Mouse (Mus musculus) neural tube, embryonic 13.5 days (tissue): ENCODE results near the gene Pde10a. TPM values are rescaled to one million over a fixed set of nuclear protein-coding genes. Genes with fewer than 3 reads are reported as not detected.

Experiments used
- ATAC-seq: fragments of 200-750 bp; cut with Nextera tagmentation; 2 replicates; pipeline ENCODE4 v1.8.0; 2017; ENCODE audit warnings: low read depth, mild to moderate bottlenecking, moderate TSS enrichment, moderate library complexity
- H3K27ac ChIP-seq: fragments of 300-500 bp; sonication (generic); replicated peaks from 2 replicates; pipeline ENCODE4 v1.5.1; 2015; ENCODE audit warnings: moderate library complexity, mild to moderate bottlenecking, inconsistent platforms
- H3K27me3 ChIP-seq: fragments of 300-500 bp; sonication (generic); 2 replicates; pipeline ENCODE4 v1.6.1; 2015; ENCODE audit warnings: mild to moderate bottlenecking, inconsistent platforms
- H3K36me3 ChIP-seq: fragments of 300-500 bp; sonication (generic); 2 replicates; pipeline ENCODE4 v1.6.1; 2015; ENCODE audit warnings: mild to moderate bottlenecking, inconsistent platforms
- H3K4me1 ChIP-seq: fragments of 300-500 bp; sonication (generic); replicated peaks from 2 replicates; pipeline ENCODE4 v1.6.1; 2015; ENCODE audit warnings: inconsistent platforms
- H3K4me2 ChIP-seq: fragments of 300-500 bp; sonication (generic); 2 replicates; pipeline ENCODE4 v1.6.1; 2015; ENCODE audit warnings: inconsistent platforms, mild to moderate bottlenecking, moderate library complexity
- H3K4me3 ChIP-seq: fragments of 300-500 bp; sonication (generic); 2 replicates; pipeline ENCODE4 v1.5.1; 2015; ENCODE audit warnings: mild to moderate bottlenecking, inconsistent platforms
- H3K9ac ChIP-seq: fragments of 300-500 bp; sonication (generic); 2 replicates; pipeline ENCODE4 v1.6.1; 2015; ENCODE audit warnings: moderate library complexity, mild to moderate bottlenecking, inconsistent platforms
- H3K9me3 ChIP-seq: fragments of 300-500 bp; sonication (generic); 2 replicates; pipeline ENCODE4 v1.6.1; 2016; ENCODE audit warnings: inconsistent platforms
- WGBS: fragments of 180-500 bp; shearing (Covaris S2); methylation state at CpG from one replicate; pipeline ENCODE4 v1.1.7; 2015; 5-methylcytosine and 5-hydroxymethylcytosine counted together
- polyA plus RNA-seq: library from polyadenylated mRNA; unstranded; fragments of >200 nt; fragmentation: Nextera tagmentation; extraction: Ambion mirVana; gene quantifications from 2 replicates; pipeline ENCODE4 v1.2.1, GENCODE M21; 2015

The Pde10a gene
- 10.7 and 13.3 TPM in 2 replicates for polyA plus RNA-seq

- Histone ChIP-seq H3K27me3 (peaks cover 68% of the 10 kb centered on the region), H3K9me3 (no peaks in the 10 kb centered on the region), H3K4me3 (peak within 1 kb of the TSS; percentile 51), H3K9ac (peak within 1 kb of the TSS; percentile 76), H3K4me2 (peak within 1 kb of the TSS; percentile 87), H3K27ac (peak within 1 kb of the TSS; percentile 4; the same call in 1 of the 2 replicates), H3K4me1 (peaks cover 29% of the 10 kb centered on the region), H3K36me3 (no peaks in the 10 kb centered on the region)
- peak; percentile 21; the same call in 1 of the 2 replicates for ATAC-seq
- 3% methylated on average over 22 of the region's 22 CpGs for WGBS
Observed at GRCm38 (mm10) chr17:8525225-8525721, at the start of gene Pde10a. Gene Pde10a, plus strand, starts transcription at chr17:8525372.

- WGBS, result 86% methylated on average over 3 of the region's 3 CpGs
- no peak overlapping the region for H3K9ac ChIP-seq
- no peaks in the 10 kb centered on the region for H3K36me3 ChIP-seq
- no peak overlapping the region for H3K27ac ChIP-seq
- peaks cover 10% of the 10 kb centered on the region for H3K4me1 ChIP-seq
- H3K4me2 ChIP-seq, result no peak overlapping the region
- no peaks in the 10 kb centered on the region; the same call in 1 of the 2 replicates for H3K27me3 ChIP-seq
- no peaks in the 10 kb centered on the region for H3K9me3 ChIP-seq
- no peak overlapping the region for H3K4me3 ChIP-seq
- no peak for ATAC-seq
Observed at GRCm38 (mm10) chr17:8478554-8478953, 46.6 kb upstream of the Pde10a start.

- no peak overlapping the region for H3K9ac ChIP-seq
- no peaks in the 10 kb centered on the region for H3K36me3 ChIP-seq
- ATAC-seq, result no peak
- WGBS, result 62% methylated on average over 9 of the region's 9 CpGs
- no peak overlapping the region for H3K4me3 ChIP-seq
- peaks cover 10% of the 10 kb centered on the region for H3K4me1 ChIP-seq
- no peak overlapping the region for H3K27ac ChIP-seq
- no peaks in the 10 kb centered on the region; the same call in 1 of the 2 replicates for H3K27me3 ChIP-seq
- H3K4me2 ChIP-seq, result no peak overlapping the region
- no peaks in the 10 kb centered on the region for H3K9me3 ChIP-seq
Observed at GRCm38 (mm10) chr17:8479493-8480128, 45.6 kb upstream of the Pde10a start.

- no peak overlapping the region for H3K27ac ChIP-seq
- WGBS, result 62% methylated on average over 10 of the region's 10 CpGs
Observed at GRCm38 (mm10) chr17:8481797-8482196, 43.4 kb upstream of the Pde10a start.

GRCm38 (mm10) chr17:8482876-8483275 lies 42.3 kb upstream of the Pde10a start:
- WGBS, result 82% methylated on average over 7 of the region's 7 CpGs
- H3K4me2 ChIP-seq, result no peak overlapping the region

More at GRCm38 (mm10) chr17:8481797-8482196, 43.4 kb upstream of the Pde10a start:
- H3K36me3 ChIP-seq, result no peaks in the 10 kb centered on the region
- peaks cover 10% of the 10 kb centered on the region for H3K4me1 ChIP-seq
- ATAC-seq, result no peak
- H3K4me3 ChIP-seq, result no peak overlapping the region
- H3K27me3 ChIP-seq, result no peaks in the 10 kb centered on the region; the same call in 1 of the 2 replicates
- no peak overlapping the region for H3K4me2 ChIP-seq
- no peaks in the 10 kb centered on the region for H3K9me3 ChIP-seq
- H3K9ac ChIP-seq, result no peak overlapping the region

GRCm38 (mm10) chr17:8484246-8484645 lies 40.9 kb upstream of the Pde10a start:
- Histone ChIP-seq H3K4me1 (peaks cover 10% of the 10 kb centered on the region), H3K27ac (no peak overlapping the region), H3K4me2 (no peak overlapping the region), H3K4me3 (no peak overlapping the region), H3K9ac (no peak overlapping the region), H3K27me3 (no peaks in the 10 kb centered on the region; the same call in 1 of the 2 replicates), H3K9me3 (no peaks in the 10 kb centered on the region), H3K36me3 (no peaks in the 10 kb centered on the region)
- ATAC-seq, result no peak
- WGBS, result 80% methylated on average over 3 of the region's 3 CpGs

More at GRCm38 (mm10) chr17:8482876-8483275, 42.3 kb upstream of the Pde10a start:
- Histone ChIP-seq H3K27me3 (no peaks in the 10 kb centered on the region; the same call in 1 of the 2 replicates), H3K9ac (no peak overlapping the region), H3K4me1 (peaks cover 10% of the 10 kb centered on the region), H3K27ac (no peak overlapping the region), H3K4me3 (no peak overlapping the region), H3K9me3 (no peaks in the 10 kb centered on the region), H3K36me3 (no peaks in the 10 kb centered on the region)
- no peak for ATAC-seq

- no peaks in the 10 kb centered on the region for H3K9me3 ChIP-seq
- H3K4me1 ChIP-seq, result peaks cover 8% of the 10 kb centered on the region
- H3K27ac ChIP-seq, result no peak overlapping the region
- no peaks in the 10 kb centered on the region for H3K36me3 ChIP-seq
- H3K4me3 ChIP-seq, result no peak overlapping the region
- H3K4me2 ChIP-seq, result no peak overlapping the region
- no peaks in the 10 kb centered on the region; the same call in 1 of the 2 replicates for H3K27me3 ChIP-seq
- no peak overlapping the region for H3K9ac ChIP-seq
- ATAC-seq, result no peak
Observed at GRCm38 (mm10) chr17:8485146-8485545, 40.0 kb upstream of the Pde10a start.

- H3K4me2 ChIP-seq, result no peak overlapping the region
- H3K27me3 ChIP-seq, result no peaks in the 10 kb centered on the region; the same call in 1 of the 2 replicates
- no peaks in the 10 kb centered on the region for H3K4me1 ChIP-seq
- no peak overlapping the region for H3K4me3 ChIP-seq
- no peak for ATAC-seq
- no peak overlapping the region for H3K9ac ChIP-seq
- H3K36me3 ChIP-seq, result no peaks in the 10 kb centered on the region
- H3K9me3 ChIP-seq, result no peaks in the 10 kb centered on the region
- no peak overlapping the region for H3K27ac ChIP-seq
- WGBS, result 56% methylated on average over 12 of the region's 12 CpGs
Observed at GRCm38 (mm10) chr17:8487824-8488223, 37.3 kb upstream of the Pde10a start.

GRCm38 (mm10) chr17:8490971-8491370 lies 34.2 kb upstream of the Pde10a start:
- no peak overlapping the region for H3K27ac ChIP-seq
- no peak for ATAC-seq
- H3K27me3 ChIP-seq, result no peaks in the 10 kb centered on the region
- H3K4me3 ChIP-seq, result no peak overlapping the region
- H3K4me2 ChIP-seq, result no peak overlapping the region
- H3K9ac ChIP-seq, result no peak overlapping the region
- H3K9me3 ChIP-seq, result no peaks in the 10 kb centered on the region
- WGBS, result 86% methylated on average over 5 of the region's 5 CpGs
- H3K36me3 ChIP-seq, result no peaks in the 10 kb centered on the region
- H3K4me1 ChIP-seq, result no peaks in the 10 kb centered on the region

- no peak for ATAC-seq
- WGBS, result 86% methylated on average over 4 of the region's 4 CpGs
- Histone ChIP-seq H3K27me3 (no peaks in the 10 kb centered on the region), H3K36me3 (no peaks in the 10 kb centered on the region), H3K4me3 (no peak overlapping the region), H3K27ac (no peak overlapping the region), H3K4me1 (no peaks in the 10 kb centered on the region), H3K9ac (no peak overlapping the region), H3K4me2 (no peak overlapping the region), H3K9me3 (no peaks in the 10 kb centered on the region)
Observed at GRCm38 (mm10) chr17:8493461-8493860, 31.7 kb upstream of the Pde10a start.

GRCm38 (mm10) chr17:8498151-8498550 lies 27.0 kb upstream of the Pde10a start:
- ATAC-seq, result no peak
- Histone ChIP-seq H3K4me1 (no peaks in the 10 kb centered on the region), H3K4me2 (no peak overlapping the region), H3K27ac (no peak overlapping the region), H3K4me3 (no peak overlapping the region), H3K36me3 (no peaks in the 10 kb centered on the region), H3K9me3 (no peaks in the 10 kb centered on the region), H3K9ac (no peak overlapping the region), H3K27me3 (peaks cover 21% of the 10 kb centered on the region)
- 70% methylated on average over 1 of the region's 1 CpGs for WGBS

GRCm38 (mm10) chr17:8498655-8499054 lies 26.5 kb upstream of the Pde10a start:
- H3K4me2 ChIP-seq, result no peak overlapping the region

More at GRCm38 (mm10) chr17:8498655-8499054, 26.5 kb upstream of the Pde10a start:
- ATAC-seq, result no peak
- H3K27ac ChIP-seq, result no peak overlapping the region
- WGBS, result 54% methylated on average over 5 of the region's 5 CpGs
- H3K36me3 ChIP-seq, result no peaks in the 10 kb centered on the region
- no peak overlapping the region for H3K9ac ChIP-seq
- no peak overlapping the region for H3K4me3 ChIP-seq
- H3K4me1 ChIP-seq, result no peaks in the 10 kb centered on the region
- peaks cover 24% of the 10 kb centered on the region for H3K27me3 ChIP-seq
- no peaks in the 10 kb centered on the region for H3K9me3 ChIP-seq
